Mouse (Mus musculus) heart, postnatal 36 days (tissue): ENCODE data around the gene Ccr10. TPM values are rescaled to one million over a fixed set of nuclear protein-coding genes. Genes with fewer than 3 reads are reported as not detected.
"Not testable (repeated sequence)": the region's sequence is repeated elsewhere in the genome, so short reads cannot be mapped to it uniquely, and the experiment has no call there.

Experiments used
- DNase-seq, 2 experiments: peaks; one replicate each; pipeline ENCODE4 v3.0.0; 2021 to 2022
- intact Hi-C: fragments of 180-260 bp; cut with DNase I; formaldehyde crosslinking; loops from one replicate; pipeline ENCODE4 v1.15.1; 2025
- microRNA-seq, 2 experiments: library from miRNA; unstranded; fragments of <30 nt; microRNA quantifications; one replicate each; pipeline ENCODE4 v1.2.0; 2021; ENCODE audit warnings: borderline number of aligned reads in 2 of 2
- total RNA-seq, 2 experiments: library from RNA; stranded (reverse); gene quantifications; 2 replicates each; pipeline ENCODE4 v1.2.3; 2021

Ccr10 gene
- total RNA-seq, 2 experiments from 2014 or later: 0.24 TPM; not detected in 1

- intact Hi-C loops: no loop called here
- DNase-seq: no peak
Observed at GRCm38 (mm10) chr11:101131701-101132100, 43.5 kb downstream of the Ccr10 start.

- no peak for DNase-seq
- intact Hi-C loops: no loop called here
Observed at GRCm38 (mm10) chr11:101131187-101131586, 44.1 kb downstream of the Ccr10 start.

- intact Hi-C loops: no loop called here
- peak; percentile 49 to 51 for DNase-seq
Observed at GRCm38 (mm10) chr11:101130056-101130756, 45.0 kb downstream of the Ccr10 start.

- intact Hi-C loops: no loop called here
- DNase-seq: no peak
Observed at GRCm38 (mm10) chr11:101128996-101129577, 46.2 kb downstream of the Ccr10 start.

GRCm38 (mm10) chr11:101127075-101127474 is 48.2 kb downstream of the Ccr10 start:
- DNase-seq: no peak
- intact Hi-C loops: no loop called here

- intact Hi-C loops, DNase-seq: not testable (repeated sequence)
Observed at GRCm38 (mm10) chr11:101125008-101125407, 50.2 kb downstream of the Ccr10 start.

- intact Hi-C loops: not testable (repeated sequence)
Observed at GRCm38 (mm10) chr11:101124494-101124893, 50.7 kb downstream of the Ccr10 start.

More at GRCm38 (mm10) chr11:101124494-101124893, 50.7 kb downstream of the Ccr10 start:
- DNase-seq: not testable (repeated sequence)

Small RNAs within 50 kb of the gene (microRNA-seq; reads per million reads assigned to microRNA genes)
- 0 reads per million in 2 experiments for gene Gm27626

Other genes with a start within 250 kb of the Ccr10 start
- 10 to 100 TPM; 93.5 to 93.9 TPM for gene Stat3, start 235.9 kb downstream of the Ccr10 start, total RNA-seq
- 100 to 1,000 TPM; 239 to 258 TPM for gene Cavin1, start 204.6 kb downstream of the Ccr10 start, total RNA-seq
- gene Atp6v0a1, start 166.0 kb downstream of the Ccr10 start, total RNA-seq: 10 to 100 TPM; 76.8 to 88.5 TPM
- gene Naglu, start 105.4 kb downstream of the Ccr10 start, total RNA-seq: 10 to 100 TPM in 1 of 2 experiments, 1 to 10 TPM in 1; 9.1 to 10.1 TPM
- under 1 TPM; 0.46 to 0.58 TPM for gene Hsd17b1, start 97.0 kb downstream of the Ccr10 start, total RNA-seq
- gene Coasy, start 92.9 kb downstream of the Ccr10 start, total RNA-seq: 10 to 100 TPM; 17.2 to 18.8 TPM
- 10 to 100 TPM; 18.8 to 23.1 TPM for gene Mlx, start 88.2 kb downstream of the Ccr10 start, total RNA-seq
- 1 to 10 TPM; 1.9 to 4.1 TPM for gene Psmc3ip, start 80.0 kb downstream of the Ccr10 start, total RNA-seq
- gene Retreg3, start 55.5 kb downstream of the Ccr10 start, total RNA-seq: 10 to 100 TPM; 34.2 to 36.3 TPM
- 10 to 100 TPM; 23.2 to 24.1 TPM for gene Tubg1, start 55.5 kb downstream of the Ccr10 start, total RNA-seq
- gene Tubg2, start 19.5 kb downstream of the Ccr10 start, total RNA-seq: 1 to 10 TPM; 3.7 to 3.9 TPM
- 1 to 10 TPM; 1.5 to 1.7 TPM for gene Cntnap1, start 4.9 kb downstream of the Ccr10 start, total RNA-seq
- 10 to 100 TPM; 25.0 to 27.7 TPM for gene Plekhh3, start 4.1 kb downstream of the Ccr10 start, total RNA-seq
- 10 to 100 TPM; 34.8 to 36.7 TPM for gene Ezh1, start 51.0 kb upstream of the Ccr10 start, total RNA-seq
- 100 to 1,000 TPM in 1 of 2 experiments, 10 to 100 TPM in 1; 88.9 to 132 TPM for gene Ramp2, start 70.6 kb upstream of the Ccr10 start, total RNA-seq
- gene Vps25, start 78.3 kb upstream of the Ccr10 start, total RNA-seq: 10 to 100 TPM; 84.6 to 95.8 TPM
- gene Wnk4, start 85.1 kb upstream of the Ccr10 start, total RNA-seq: 10 to 100 TPM; 18.5 to 19.8 TPM
- under 1 TPM; 0.11 to 0.35 TPM for gene Cntd1, start 103.6 kb upstream of the Ccr10 start, total RNA-seq
- gene Coa3, start 103.7 kb upstream of the Ccr10 start, total RNA-seq: 10 to 100 TPM; 90.1 to 92.7 TPM
- gene Becn1, start 126.8 kb upstream of the Ccr10 start, total RNA-seq: 10 to 100 TPM; 88.6 to 98.7 TPM
- gene Psme3, start 140.8 kb upstream of the Ccr10 start, total RNA-seq: 10 to 100 TPM; 73.9 to 85.2 TPM
- gene Aoc2, start 149.6 kb upstream of the Ccr10 start, total RNA-seq: 1 to 10 TPM; 1.8 to 2.2 TPM
- gene Aoc3, start 155.2 kb upstream of the Ccr10 start, total RNA-seq: 10 to 100 TPM; 13.5 to 16.7 TPM
- not detected for gene G6pc, start 192.1 kb upstream of the Ccr10 start, total RNA-seq
- 10 to 100 TPM; 18.6 to 22.8 TPM for gene Aarsd1, start 242.2 kb upstream of the Ccr10 start, total RNA-seq
- 10 to 100 TPM in 1 of 2 experiments, 1 to 10 TPM in 1; 8.0 to 10.3 TPM for gene Gm27029, start 249.4 kb upstream of the Ccr10 start, total RNA-seq
- 10 to 100 TPM; 12.2 to 12.4 TPM for gene Rundc1, start 249.6 kb upstream of the Ccr10 start, total RNA-seq
- gene Ptges3l, start 249.9 kb upstream of the Ccr10 start, total RNA-seq: 10 to 100 TPM; 50.6 to 66.9 TPM